Mouse (Mus musculus): ENCODE data around the gene Cog3. TPM values are rescaled to one million over a fixed set of nuclear protein-coding genes. Genes with fewer than 3 reads are reported as not detected.
A peak's percentile ranks its signal among the peaks of the same experiment; 100 is the strongest.

Cog3 gene
- 19.3 and 21.5 TPM in 2 replicates for polyA plus RNA-seq (2015; fragmentation: Nextera tagmentation; extraction: Ambion mirVana)

DNA sequence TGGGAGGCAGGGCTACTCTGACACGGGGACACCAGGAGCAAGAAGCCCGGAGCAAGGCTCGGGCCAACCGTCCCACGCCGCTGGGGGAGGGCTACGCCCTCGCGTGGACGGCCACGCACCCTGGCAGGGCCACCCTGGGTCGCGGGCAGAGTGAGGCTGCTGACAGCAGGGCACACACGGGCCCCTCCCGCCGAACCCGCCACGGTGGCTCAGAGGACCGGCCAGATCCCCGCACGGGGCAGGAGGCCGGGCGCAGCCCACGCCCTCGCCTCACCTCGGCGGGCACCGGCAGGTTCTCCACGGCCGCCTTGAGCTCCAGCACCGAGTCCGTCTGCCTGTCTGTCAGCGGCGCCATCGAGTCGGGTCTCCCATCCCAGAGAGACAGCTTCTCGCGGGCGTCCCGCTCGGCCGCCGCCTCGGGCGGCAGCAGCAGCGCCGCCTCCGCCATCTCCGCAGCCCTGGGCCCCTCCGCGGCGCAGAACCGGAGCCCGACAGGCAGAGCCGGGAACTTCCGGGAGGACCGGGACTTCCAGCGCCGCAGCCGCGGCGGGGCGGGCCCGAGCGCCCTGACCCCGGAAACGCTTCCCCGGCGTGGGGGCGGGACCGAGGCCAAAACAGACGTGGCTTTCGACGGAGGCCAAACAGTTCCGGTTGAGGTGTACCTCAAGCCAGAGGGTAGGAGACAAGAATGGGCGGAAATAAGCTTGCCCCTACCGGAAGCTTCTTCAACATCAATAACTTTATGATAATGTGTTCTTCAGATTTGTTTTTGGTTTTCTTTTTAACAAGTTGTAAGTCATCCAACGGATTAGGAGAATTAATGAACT, at the start of gene Cog3:
TSS of gene Cog3 (minus strand) at position 527 of the 827 bp plus-strand sequence.
- peaks cover 30% of the 10 kb centered on the region for H3K4me1 ChIP-seq
- peak; percentile 98 for ATAC-seq
- under 1% methylated on average over 74 of the region's 78 CpGs for WGBS
- H3K27me3 ChIP-seq = peaks cover 10% of the 10 kb centered on the region
- H3K9ac ChIP-seq = peak within 1 kb of the TSS; percentile 92
- peak within 1 kb of the TSS; percentile 92 for H3K4me3 ChIP-seq
- H3K9me3 ChIP-seq (replicated peaks) = no peaks in the 10 kb centered on the region
- 0 out of 2 replicates have a peak, but pooled peaks cover 1% of the 10 kb centered on the region for H3K36me3 ChIP-seq (ENCODE audit: poor library complexity, severe bottlenecking)
- peak within 1 kb of the TSS; percentile 79 for H3K27ac ChIP-seq
- H3K4me2 ChIP-seq = peak within 1 kb of the TSS; percentile 81

DNA sequence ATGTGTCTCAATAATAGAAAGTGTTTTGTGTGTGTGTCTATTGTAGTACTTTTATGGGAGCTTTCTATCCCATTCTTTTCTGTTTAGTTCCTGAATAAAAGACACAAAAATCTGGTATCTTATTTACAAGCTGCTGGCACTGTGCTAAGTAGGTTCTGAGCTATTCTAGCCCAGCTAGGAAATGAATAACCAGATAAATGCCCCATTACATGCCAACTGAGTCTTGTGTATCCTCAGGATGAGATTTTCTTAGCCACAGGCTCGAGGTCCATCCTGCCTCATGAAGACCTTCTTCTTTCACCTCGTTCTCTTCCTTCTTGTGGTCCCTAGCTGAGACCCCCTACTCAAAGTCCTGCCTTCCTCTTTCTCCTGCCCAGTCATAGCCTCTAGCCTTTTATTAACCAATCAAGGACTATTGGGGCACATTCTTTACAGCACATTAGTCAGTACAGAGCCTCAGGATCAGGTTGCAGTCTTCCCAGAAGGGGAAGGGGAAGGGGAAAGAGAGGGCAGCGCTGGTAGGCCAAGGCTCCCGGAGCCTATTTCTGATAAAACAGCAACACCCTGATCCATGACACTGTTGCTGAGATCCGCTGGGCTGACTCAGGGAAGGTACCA, 43.6 kb upstream of the Cog3 start:
- Histone ChIP-seq H3K4me2 (no peak overlapping the region), H3K9me3 (replicated peaks) (no peaks in the 10 kb centered on the region), H3K9ac (no peak overlapping the region), H3K27me3 (no peaks in the 10 kb centered on the region), H3K36me3 (ENCODE audit: poor library complexity, severe bottlenecking) (no peaks in the 10 kb centered on the region), H3K27ac (no peak overlapping the region), H3K4me1 (no peaks in the 10 kb centered on the region), H3K4me3 (no peak overlapping the region)
- WGBS = 42% methylated on average over 5 of the region's 5 CpGs
- ATAC-seq = no peak

DNA sequence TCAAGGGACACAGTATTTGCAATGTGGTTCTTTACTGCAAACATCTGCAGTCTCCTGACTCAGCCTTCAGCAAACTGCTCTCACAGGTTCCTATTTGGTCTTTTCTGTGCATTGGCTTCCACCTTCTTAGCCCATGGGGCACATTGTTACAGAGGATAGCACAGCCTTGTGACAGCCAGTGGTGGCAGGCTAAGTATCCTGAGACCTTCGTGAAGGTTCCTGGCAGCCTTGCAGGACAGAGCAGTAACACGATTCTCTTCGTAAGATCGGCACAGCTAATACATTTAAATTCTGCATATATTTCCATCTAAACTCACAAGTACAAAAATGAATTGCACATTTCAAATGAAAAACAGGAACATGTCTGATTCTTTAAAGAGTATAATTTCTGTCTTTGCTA, 41.6 kb upstream of the Cog3 start:
- Histone ChIP-seq H3K4me2 (no peak overlapping the region), H3K36me3 (ENCODE audit: poor library complexity, severe bottlenecking) (no peaks in the 10 kb centered on the region), H3K9ac (no peak overlapping the region), H3K4me3 (no peak overlapping the region), H3K9me3 (replicated peaks) (no peaks in the 10 kb centered on the region), H3K27ac (no peak overlapping the region), H3K4me1 (no peaks in the 10 kb centered on the region), H3K27me3 (no peaks in the 10 kb centered on the region)
- no peak for ATAC-seq
- 89% methylated on average over 4 of the region's 4 CpGs for WGBS

DNA sequence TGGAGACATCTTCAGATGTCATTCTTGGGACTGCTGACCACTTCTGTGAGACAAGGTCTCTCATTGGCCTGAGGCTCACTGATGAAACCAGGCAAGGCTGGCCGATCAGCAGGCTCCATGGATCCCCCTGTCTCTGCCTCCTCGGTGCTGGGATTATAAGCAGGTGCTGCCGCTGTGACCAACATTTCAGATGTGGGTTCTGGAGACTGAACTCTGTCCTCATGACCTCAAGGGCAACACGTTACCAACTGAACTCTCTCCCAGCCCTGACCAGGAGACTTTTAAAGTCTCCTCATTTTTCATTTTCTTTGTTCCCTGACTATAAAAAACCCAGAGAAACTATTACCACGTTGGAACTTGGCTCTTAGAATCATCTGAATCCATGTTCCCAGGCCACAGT, 40.4 kb upstream of the Cog3 start:
- no peaks in the 10 kb centered on the region for H3K9me3 ChIP-seq (replicated peaks)
- no peak overlapping the region for H3K4me3 ChIP-seq
- H3K27me3 ChIP-seq = no peaks in the 10 kb centered on the region
- H3K27ac ChIP-seq = no peak overlapping the region
- no peaks in the 10 kb centered on the region for H3K36me3 ChIP-seq (ENCODE audit: poor library complexity, severe bottlenecking)
- 80% methylated on average over 5 of the region's 5 CpGs for WGBS
- no peak for ATAC-seq
- H3K9ac ChIP-seq = no peak overlapping the region
- H3K4me2 ChIP-seq = no peak overlapping the region
- H3K4me1 ChIP-seq = no peaks in the 10 kb centered on the region

DNA sequence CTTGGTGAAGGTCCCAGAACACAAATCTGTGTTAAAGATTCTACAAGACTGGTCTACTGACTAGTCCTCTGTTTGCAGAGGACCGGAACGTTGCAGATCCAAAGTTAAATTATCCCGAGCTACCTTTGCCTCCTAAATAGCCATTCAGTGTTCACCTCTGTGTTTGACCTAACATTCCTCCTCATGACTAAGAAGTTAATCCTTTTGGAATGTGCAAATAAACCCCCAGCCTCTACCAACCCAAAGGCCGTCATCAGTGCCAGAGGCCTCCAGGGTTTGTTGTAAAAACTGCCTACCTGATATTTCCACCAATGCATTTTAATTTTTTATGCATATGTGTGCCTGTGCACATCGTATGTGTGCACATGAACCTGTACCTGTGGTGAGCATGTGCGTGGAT, 40.0 kb upstream of the Cog3 start:
- 72% methylated on average over 6 of the region's 6 CpGs for WGBS
- Histone ChIP-seq H3K27me3 (no peaks in the 10 kb centered on the region), H3K4me3 (no peak overlapping the region), H3K4me1 (no peaks in the 10 kb centered on the region), H3K36me3 (ENCODE audit: poor library complexity, severe bottlenecking) (no peaks in the 10 kb centered on the region), H3K4me2 (no peak overlapping the region), H3K9ac (no peak overlapping the region), H3K27ac (no peak overlapping the region), H3K9me3 (replicated peaks) (no peaks in the 10 kb centered on the region)
- ATAC-seq = no peak

DNA sequence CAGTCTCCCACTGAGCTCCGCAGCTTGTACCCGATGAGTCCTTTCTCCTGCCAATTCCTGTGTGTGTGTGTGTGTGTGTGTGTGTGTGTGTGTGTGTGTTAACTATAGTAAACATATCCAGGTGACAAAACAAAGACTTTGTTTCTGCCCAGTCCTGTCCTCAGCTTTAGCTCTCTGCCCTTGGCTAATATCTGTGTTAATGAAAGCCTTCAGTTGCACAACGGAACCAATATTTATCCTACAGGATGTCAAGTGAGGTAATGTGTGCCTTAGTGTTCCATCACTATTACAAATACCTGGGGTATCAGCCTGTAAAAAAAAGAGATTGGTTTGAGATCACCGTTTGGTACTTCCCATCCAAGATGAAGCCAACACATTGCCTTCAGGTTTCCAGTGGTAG, 38.8 kb upstream of the Cog3 start:
- Histone ChIP-seq H3K4me1 (no peaks in the 10 kb centered on the region), H3K27me3 (peaks cover 11% of the 10 kb centered on the region), H3K9me3 (replicated peaks) (no peaks in the 10 kb centered on the region), H3K27ac (no peak overlapping the region), H3K4me3 (no peak overlapping the region), H3K4me2 (no peak overlapping the region), H3K9ac (no peak overlapping the region), H3K36me3 (ENCODE audit: poor library complexity, severe bottlenecking) (no peaks in the 10 kb centered on the region)
- ATAC-seq = no peak
- WGBS = 88% methylated on average over 4 of the region's 4 CpGs

DNA sequence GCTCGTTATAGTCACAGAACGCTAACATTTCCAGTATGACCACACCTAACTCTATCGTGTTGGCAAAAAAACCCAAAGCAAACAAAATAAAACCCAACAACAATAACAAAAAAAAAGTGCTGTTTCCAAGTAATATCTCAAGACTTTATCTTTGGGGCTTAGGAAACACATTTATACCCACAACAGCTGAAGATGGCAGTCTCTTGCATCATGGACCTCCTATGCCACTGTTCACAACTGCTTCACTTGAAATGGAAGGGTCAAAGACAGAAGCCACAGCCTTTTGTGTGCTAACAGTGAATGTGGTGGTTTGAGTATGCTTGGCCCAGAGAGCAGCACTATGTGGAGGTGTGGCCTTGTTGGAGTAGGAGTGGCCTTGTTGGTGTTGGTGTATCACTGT, 37.1 kb upstream of the Cog3 start:
- no peak for ATAC-seq
- no peak overlapping the region for H3K4me3 ChIP-seq
- 86% methylated on average over 3 of the region's 3 CpGs for WGBS

DNA sequence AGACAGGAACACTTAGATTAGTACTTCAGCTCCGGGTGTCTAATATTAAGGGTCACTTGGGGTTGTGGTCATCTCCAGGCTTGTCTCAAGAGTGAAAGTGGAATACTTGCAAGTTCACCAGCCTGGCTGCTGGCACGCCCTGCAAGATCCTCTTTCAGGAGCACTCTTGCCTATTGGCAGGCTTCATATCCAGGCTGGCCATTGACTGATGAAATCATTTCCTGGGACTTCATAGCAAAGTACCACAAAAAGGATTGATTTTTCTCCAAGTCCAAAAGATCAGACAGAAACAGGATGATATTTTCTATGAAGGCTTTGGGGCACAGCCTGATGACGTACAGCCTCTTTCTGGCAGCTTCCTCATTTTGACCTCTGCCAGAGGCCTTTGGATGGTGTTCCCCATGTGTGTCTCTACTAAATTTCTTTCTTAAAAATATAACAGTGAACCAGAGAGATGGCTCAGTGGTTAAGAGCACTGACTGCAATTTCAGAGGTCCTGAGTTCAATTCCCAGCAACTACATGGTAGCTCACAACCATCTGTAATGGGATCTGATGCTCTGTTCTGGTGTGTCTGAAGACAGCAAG, 36.2 kb upstream of the Cog3 start:
- Histone ChIP-seq H3K4me3 (no peak overlapping the region), H3K36me3 (ENCODE audit: poor library complexity, severe bottlenecking) (no peaks in the 10 kb centered on the region)
- 91% methylated on average over 3 of the region's 3 CpGs for WGBS

More for the DNA sequence above, 37.1 kb upstream of the Cog3 start:
- no peak overlapping the region for H3K27ac ChIP-seq
- H3K36me3 ChIP-seq (ENCODE audit: poor library complexity, severe bottlenecking) = no peaks in the 10 kb centered on the region
- H3K27me3 ChIP-seq = peaks cover 14% of the 10 kb centered on the region
- H3K9me3 ChIP-seq (replicated peaks) = no peaks in the 10 kb centered on the region
- no peak overlapping the region for H3K9ac ChIP-seq
- no peak overlapping the region for H3K4me2 ChIP-seq
- H3K4me1 ChIP-seq = no peaks in the 10 kb centered on the region

DNA sequence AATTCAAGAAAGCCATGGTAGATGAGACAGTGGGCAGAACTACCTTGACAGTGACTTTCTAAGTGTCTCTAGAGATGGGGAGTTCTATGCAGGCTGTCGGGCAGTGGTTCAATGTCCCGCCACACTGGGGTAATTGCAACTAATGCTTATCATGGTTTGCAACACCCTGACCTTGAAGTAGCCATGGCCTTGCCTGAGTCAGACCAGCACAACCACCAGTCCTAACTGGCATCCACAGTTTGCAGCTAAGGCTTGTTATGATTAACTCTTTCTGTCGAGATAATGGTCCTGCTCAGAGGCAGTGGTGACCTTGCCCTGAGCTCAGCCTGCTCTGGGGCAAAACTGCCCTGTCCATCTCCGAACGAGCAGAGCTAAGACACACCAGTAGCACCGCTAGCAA, 35.0 kb upstream of the Cog3 start:
- no peak for ATAC-seq
- Histone ChIP-seq H3K4me3 (no peak overlapping the region), H3K9ac (no peak overlapping the region), H3K4me2 (no peak overlapping the region), H3K27ac (no peak overlapping the region), H3K27me3 (peaks cover 14% of the 10 kb centered on the region), H3K9me3 (replicated peaks) (no peaks in the 10 kb centered on the region), H3K36me3 (ENCODE audit: poor library complexity, severe bottlenecking) (no peaks in the 10 kb centered on the region), H3K4me1 (peaks cover 7% of the 10 kb centered on the region)
- 83% methylated on average over 6 of the region's 6 CpGs for WGBS

More for the DNA sequence above, 36.2 kb upstream of the Cog3 start:
- Histone ChIP-seq H3K4me2 (no peak overlapping the region), H3K4me1 (peaks cover 7% of the 10 kb centered on the region), H3K9me3 (replicated peaks) (no peaks in the 10 kb centered on the region), H3K9ac (no peak overlapping the region), H3K27me3 (peaks cover 14% of the 10 kb centered on the region), H3K27ac (no peak overlapping the region)
- no peak for ATAC-seq

DNA sequence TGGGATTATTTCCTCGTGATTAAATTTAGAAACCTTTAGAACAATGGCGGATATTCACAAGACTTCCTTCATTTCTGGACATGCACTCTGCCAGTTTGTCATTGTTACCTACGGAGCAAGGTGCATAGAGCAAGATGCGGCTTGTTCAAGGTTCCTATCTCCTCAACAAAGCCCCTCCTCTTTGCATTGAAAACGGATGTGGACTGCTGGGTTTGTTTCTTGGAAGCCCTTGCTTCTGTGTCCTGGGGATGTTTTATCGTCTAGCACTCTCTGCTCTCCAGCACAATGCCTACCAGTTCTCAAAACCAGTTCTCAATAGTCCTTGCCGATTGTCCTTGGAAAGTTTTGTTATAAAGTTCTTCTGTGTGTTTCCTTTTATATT, 33.5 kb upstream of the Cog3 start:
- H3K9ac ChIP-seq = no peak overlapping the region
- H3K9me3 ChIP-seq (replicated peaks) = no peaks in the 10 kb centered on the region
- peaks cover 7% of the 10 kb centered on the region for H3K4me1 ChIP-seq
- no peak overlapping the region for H3K4me3 ChIP-seq
- H3K4me2 ChIP-seq = peak overlapping the region; percentile 69; the same call in 1 of the 2 replicates
- no peak for ATAC-seq
- peaks cover 14% of the 10 kb centered on the region for H3K27me3 ChIP-seq
- WGBS = 31% methylated on average over 7 of the region's 7 CpGs
- no peak overlapping the region for H3K27ac ChIP-seq
- H3K36me3 ChIP-seq (ENCODE audit: poor library complexity, severe bottlenecking) = no peaks in the 10 kb centered on the region

DNA sequence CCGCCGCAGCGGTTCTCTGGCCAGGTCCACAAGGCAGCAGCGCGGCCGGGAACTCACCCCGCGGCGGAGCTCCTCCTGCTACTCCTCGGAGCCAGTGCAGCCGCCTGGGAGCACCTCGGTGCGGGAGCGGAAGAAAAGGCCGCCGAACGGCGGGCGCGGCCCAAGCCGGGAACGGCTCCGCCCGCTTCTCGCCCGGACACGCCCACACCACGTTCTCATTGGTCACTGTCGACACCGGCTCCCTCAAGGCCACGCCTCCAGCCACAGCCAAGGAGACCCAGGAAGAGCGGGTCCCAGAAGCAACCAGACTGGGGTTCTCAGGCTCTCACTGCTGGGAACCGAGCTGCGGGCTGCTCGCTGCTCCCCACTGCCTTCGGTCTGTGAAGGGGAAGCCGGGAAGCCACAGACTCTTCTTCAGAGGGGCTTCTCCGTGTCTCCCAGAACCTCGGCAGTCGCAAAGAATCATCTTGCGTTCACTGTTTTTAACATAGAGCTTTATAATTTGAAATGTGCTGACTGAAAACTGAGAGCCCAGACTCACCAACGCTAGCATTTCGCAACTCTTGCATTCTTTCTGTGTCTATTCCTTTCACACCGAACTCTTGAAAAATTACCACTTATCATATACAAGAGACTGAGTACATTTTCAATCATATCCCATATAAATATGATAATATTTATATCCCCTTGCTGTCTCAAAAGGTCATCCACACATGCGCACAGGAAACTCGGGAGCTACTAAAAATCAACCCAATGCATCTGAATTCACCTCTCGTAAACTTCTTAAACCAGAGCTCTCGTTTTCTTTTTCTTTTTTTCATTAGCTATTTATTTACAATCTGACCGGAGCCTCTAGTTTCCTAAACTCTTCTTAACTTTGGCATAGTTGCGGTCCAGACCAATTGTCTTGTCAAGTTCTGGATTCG, 32.8 kb upstream of the Cog3 start, which contains the start of gene Slc25a30:
TSS of gene Slc25a30 (minus strand) at position 170 of the 926 bp plus-strand sequence.
- 7% methylated on average over 51 of the region's 51 CpGs for WGBS
- peak within 1 kb of the TSS; percentile 69 for H3K4me2 ChIP-seq

More for the DNA sequence above, 32.8 kb upstream of the Cog3 start, which contains the start of gene Slc25a30:
- H3K27me3 ChIP-seq = peaks cover 14% of the 10 kb centered on the region
- ATAC-seq = peak; percentile 99
- no peaks in the 10 kb centered on the region for H3K36me3 ChIP-seq (ENCODE audit: poor library complexity, severe bottlenecking)
- H3K9me3 ChIP-seq (replicated peaks) = no peaks in the 10 kb centered on the region
- peaks cover 7% of the 10 kb centered on the region for H3K4me1 ChIP-seq
- peak within 1 kb of the TSS; percentile 74 for H3K4me3 ChIP-seq
- peak within 1 kb of the TSS; percentile 92 for H3K27ac ChIP-seq
- peak within 1 kb of the TSS; percentile 88 for H3K9ac ChIP-seq
